Mouse (Mus musculus): ENCODE measurements around the gene Def8.

DNA sequence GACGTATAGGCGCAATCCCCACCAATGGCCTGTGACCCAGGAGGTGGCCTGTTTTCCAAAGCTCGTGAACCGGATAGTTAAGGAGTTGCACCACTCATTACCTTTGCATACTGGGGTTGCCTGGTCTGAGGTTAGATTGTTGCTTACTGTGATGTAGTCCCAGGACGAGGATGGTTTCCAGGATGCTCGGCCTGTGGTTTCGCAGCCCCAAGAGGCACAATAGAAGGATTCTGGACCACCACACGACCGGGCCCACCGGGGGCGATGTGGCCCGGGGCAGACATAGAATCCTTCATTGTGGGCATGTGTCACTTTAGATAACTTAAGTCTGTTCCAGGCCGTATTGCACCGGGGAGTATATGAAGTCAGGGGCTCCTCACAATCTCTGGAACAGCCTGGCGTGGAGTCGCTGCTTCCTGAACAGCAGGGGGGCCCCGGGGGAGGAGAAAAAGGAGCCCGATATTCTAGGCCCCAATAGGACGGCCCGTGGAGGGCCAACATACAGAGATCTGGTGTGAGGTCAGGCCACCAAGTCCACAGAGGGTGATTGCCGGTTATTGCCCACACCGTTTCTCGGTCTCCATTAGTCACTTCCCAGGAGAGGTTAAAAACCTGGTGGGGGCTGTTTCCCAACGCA is 4.4 kb downstream of the Def8 start:
- TF ChIP-seq POLR2A (IDR thresholded peaks at IDR 0.05; ENCODE audit: control insufficient read depth, low read depth, low read length) (no peak), CTCF (IDR thresholded peaks at IDR 0.05; ENCODE audit: control insufficient read depth, insufficient read depth, insufficient replicate concordance, low read depth, low read length) (no peak)
